Mouse (Mus musculus): ENCODE data around the gene Inmt. TPM values are rescaled to one million over a fixed set of nuclear protein-coding genes. Genes with fewer than 3 reads are reported as not detected.

Inmt gene
- total RNA-seq (2023), result not detected in 4 replicates

DNA sequence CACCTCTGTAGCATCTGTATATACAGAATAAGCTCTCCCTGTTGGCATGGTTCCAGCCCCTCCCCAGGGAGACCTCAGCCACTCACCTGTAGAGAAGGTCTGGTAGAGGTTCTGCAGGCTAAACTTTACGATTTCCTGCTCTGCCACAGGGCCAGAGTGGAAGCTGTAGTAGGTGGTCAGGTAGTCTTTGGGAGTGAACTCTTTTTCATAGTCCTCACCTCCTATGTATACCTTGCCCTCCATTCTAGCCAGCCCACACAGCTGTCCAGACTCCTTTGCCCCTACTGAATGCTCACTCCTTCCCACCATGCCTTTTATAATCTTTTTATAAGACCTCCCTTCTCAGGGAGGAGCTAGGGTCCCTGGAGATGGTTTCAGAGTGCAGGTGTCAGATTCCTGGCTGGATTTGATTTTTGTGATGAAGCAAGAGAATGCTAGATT, at the start of gene Inmt:
Gene Inmt (minus strand): TSS at position 303 of the 441 bp plus-strand sequence.

DNA sequence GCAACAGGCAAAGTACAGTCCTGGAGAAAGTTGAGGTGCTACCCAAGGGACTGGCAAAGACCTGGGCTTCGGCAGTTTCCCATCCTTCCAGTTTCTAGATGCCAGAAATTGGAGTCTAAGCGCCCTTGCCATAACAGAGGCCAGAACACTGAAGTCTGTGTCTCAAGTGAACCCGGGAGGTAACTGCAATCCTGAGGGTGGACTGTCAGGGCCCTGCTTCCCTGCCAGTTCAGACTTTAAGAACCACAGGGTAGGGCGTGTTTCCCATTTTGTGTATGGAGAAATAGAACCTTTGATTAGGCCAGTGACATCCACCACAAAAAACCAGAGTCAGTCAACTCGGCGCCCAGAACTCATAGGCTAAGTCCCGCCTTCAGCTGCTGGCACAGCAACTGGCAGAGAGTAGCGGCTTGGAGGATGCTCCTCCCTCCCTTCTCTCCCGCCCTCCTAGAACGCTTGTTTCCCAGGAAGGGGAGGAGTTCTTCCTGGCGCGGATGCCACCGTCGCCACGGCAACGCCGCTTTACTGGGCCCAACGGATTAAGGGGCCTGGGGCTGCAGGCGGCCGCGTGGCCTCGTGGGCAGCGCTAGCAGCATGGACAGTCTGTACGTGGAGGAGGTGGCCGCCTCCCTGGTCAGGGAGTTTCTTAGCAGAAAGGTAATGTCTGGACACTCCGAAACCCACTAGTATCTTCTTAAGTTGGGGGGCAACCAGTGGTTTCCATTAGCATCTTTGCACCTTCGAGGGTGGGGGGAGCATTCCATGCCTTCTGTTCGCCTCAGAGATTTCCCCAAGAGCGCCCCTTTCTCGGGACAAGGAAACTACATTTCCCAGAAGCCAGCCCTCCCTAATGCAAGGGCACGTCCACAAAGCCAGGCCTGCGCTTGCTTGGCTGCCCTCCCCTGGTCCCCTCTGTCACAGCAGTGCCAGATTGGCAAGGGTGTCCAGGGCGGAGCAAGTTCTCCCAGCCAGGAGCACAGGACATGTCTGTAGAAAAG, 28.4 kb upstream of the Inmt start, which contains the start of gene Mindy4:
Gene Mindy4 (plus strand): TSS at position 471 of the 998 bp plus-strand sequence.

DNA sequence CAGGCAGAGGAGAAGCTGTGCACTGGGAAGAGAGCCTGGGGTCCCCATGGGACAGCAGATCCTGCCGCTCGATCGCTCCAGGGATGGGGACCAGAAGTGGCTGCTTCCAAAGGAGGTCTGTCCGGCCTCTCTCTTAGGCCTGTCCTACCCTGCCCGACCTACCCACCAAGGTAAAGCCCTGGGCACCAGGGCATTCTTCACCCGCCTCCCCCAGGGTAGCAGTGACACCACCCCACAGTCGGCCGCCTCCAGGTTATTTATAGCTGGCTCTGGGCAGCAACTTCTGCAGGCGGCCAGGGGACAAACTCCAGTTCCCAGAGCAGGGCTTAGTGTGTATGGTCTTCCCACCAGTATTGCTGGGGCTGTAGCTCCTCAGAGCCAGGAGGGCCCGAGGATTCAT, 42.0 kb downstream of the Inmt start, which contains the start of gene Crhr2:
Gene Crhr2 (minus strand): TSS at position 223 of the 400 bp plus-strand sequence.

Other genes with a start within 250 kb of the Inmt start
- gene Nod1, start 202.4 kb downstream of the Inmt start, total RNA-seq (2023), result 19.8 to 25.5 TPM (median 22.0 TPM) in 4 replicates
- 24.4 to 30.5 TPM (median 27.7 TPM) in 4 replicates for gene Ggct, start 182.1 kb downstream of the Inmt start, total RNA-seq (2023)
- 56.4 to 63.4 TPM (median 59.9 TPM) in 4 replicates for gene Gars, start 137.0 kb downstream of the Inmt start, total RNA-seq (2023)
- not detected in 4 replicates for gene Crhr2, start 42.0 kb downstream of the Inmt start, total RNA-seq (2023)
- not detected in 4 replicates for gene Mindy4, start 28.3 kb upstream of the Inmt start, total RNA-seq (2023)
- 0.28 to 0.58 TPM in 2 of 4 replicates, not detected in the others for gene Aqp1, start 161.4 kb upstream of the Inmt start, total RNA-seq (2023)
- gene Ghrhr, start 201.3 kb upstream of the Inmt start, total RNA-seq (2023), result not detected in 4 replicates